Mouse (Mus musculus): ENCODE data around the gene Phactr2.
"Not testable (repeated sequence)": the region's sequence is repeated elsewhere in the genome, so short reads cannot be mapped to it uniquely, and the experiment has no call there.

Phactr2 gene

GRCm38 (mm10) chr10:13473833-13474567 lies at the start of gene Phactr2:
Phactr2 (minus strand) TSS chr10:13474412.
- DNase-seq (ENCODE audit: low spot score) = peak; percentile 57

GRCm38 (mm10) chr10:13521857-13522256 lies 47.6 kb upstream of the Phactr2 start:
- DNase-seq (ENCODE audit: low spot score) = no peak

- DNase-seq (ENCODE audit: low spot score) = no peak
Measured at GRCm38 (mm10) chr10:13502371-13502770, 28.2 kb upstream of the Phactr2 start.

- DNase-seq (ENCODE audit: low spot score) = not testable (repeated sequence)
Measured at GRCm38 (mm10) chr10:13501533-13501932, 27.3 kb upstream of the Phactr2 start.

GRCm38 (mm10) chr10:13500938-13501496 lies 26.8 kb upstream of the Phactr2 start:
- peak; percentile 87 for DNase-seq (ENCODE audit: low spot score)

GRCm38 (mm10) chr10:13500473-13500872 lies 26.3 kb upstream of the Phactr2 start:
- DNase-seq (ENCODE audit: low spot score) = no peak

- no peak for DNase-seq (ENCODE audit: low spot score)
Measured at GRCm38 (mm10) chr10:13499331-13499730, 25.1 kb upstream of the Phactr2 start, which contains the start of gene Fuca2. Fuca2 (plus strand) TSS chr10:13499540.

GRCm38 (mm10) chr10:13496315-13496714 lies 22.1 kb upstream of the Phactr2 start:
- no peak for DNase-seq (ENCODE audit: low spot score)

GRCm38 (mm10) chr10:13493978-13494686 lies 19.9 kb upstream of the Phactr2 start:
- DNase-seq (ENCODE audit: low spot score) = no peak

GRCm38 (mm10) chr10:13489671-13490070 lies 15.5 kb upstream of the Phactr2 start:
- no peak for DNase-seq (ENCODE audit: low spot score)

GRCm38 (mm10) chr10:13485958-13486357 lies 11.7 kb upstream of the Phactr2 start:
- no peak for DNase-seq (ENCODE audit: low spot score)

- no peak for DNase-seq (ENCODE audit: low spot score)
Measured at GRCm38 (mm10) chr10:13479341-13479740, 5.1 kb upstream of the Phactr2 start.

GRCm38 (mm10) chr10:13475121-13475520 lies 909 bp upstream of the Phactr2 start:
- DNase-seq (ENCODE audit: low spot score) = no peak

- no peak for DNase-seq (ENCODE audit: low spot score)
Measured at GRCm38 (mm10) chr10:13474568-13474955, 350 bp upstream of the Phactr2 start.

GRCm38 (mm10) chr10:13473287-13473832 lies 852 bp downstream of the Phactr2 start:
- no peak for DNase-seq (ENCODE audit: low spot score)

GRCm38 (mm10) chr10:13470236-13470635 lies 4.0 kb downstream of the Phactr2 start:
- DNase-seq (ENCODE audit: low spot score) = no peak

GRCm38 (mm10) chr10:13468025-13468529 lies 6.1 kb downstream of the Phactr2 start:
- not testable (repeated sequence) for DNase-seq (ENCODE audit: low spot score)

- DNase-seq (ENCODE audit: low spot score) = no peak
Measured at GRCm38 (mm10) chr10:13466925-13467324, 7.3 kb downstream of the Phactr2 start.

- not testable (repeated sequence) for DNase-seq (ENCODE audit: low spot score)
Measured at GRCm38 (mm10) chr10:13464295-13464694, 9.9 kb downstream of the Phactr2 start.

- no peak for DNase-seq (ENCODE audit: low spot score)
Measured at GRCm38 (mm10) chr10:13453200-13453990, 20.8 kb downstream of the Phactr2 start.

- no peak for DNase-seq (ENCODE audit: low spot score)
Measured at GRCm38 (mm10) chr10:13451640-13452039, 22.6 kb downstream of the Phactr2 start.

Data from testis, postnatal 10 days (tissue).